Mouse (Mus musculus): ENCODE results near the gene Eva1a.

DNA sequence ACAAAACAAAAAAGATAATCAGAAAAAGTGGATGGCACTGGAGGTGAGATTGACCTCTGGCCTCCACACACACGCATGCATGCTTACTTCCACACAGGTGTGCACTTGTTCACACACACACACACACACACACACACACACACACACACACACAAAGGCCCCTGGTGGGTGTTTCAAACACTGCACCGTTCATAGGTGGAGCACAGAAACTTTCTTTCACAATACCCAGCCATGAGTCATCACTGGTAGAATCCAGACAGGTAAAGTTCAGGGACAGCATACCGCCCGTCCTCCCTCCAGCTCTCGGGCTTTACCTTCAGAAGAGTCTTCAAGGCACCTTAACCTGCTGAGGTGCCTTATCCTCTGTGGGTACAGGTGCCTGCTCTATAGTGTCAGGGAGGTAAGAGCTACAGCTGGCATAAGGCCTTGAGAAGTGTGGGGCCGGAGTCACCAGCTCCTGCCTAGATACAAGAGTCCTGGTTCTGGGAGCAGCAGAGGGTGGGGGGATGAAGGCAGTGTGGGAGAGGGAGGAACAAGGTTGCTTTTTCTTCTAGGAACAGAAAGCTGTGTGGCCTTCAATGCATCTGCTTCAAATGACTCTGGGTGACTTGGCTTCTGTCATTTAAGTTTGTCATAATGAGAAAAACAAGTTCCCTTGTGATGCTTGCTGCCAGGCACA is 11.3 kb downstream of the Eva1a start:
- TF ChIP-seq CTCF (conservative IDR thresholded peaks at IDR 0.05; ENCODE audit: insufficient read depth, insufficient read length, low read depth, low read length): 0 out of 2 replicates have a peak, but pooled peaks have one; percentile 12
- no peak for TF ChIP-seq POLR2A (IDR thresholded peaks at IDR 0.05; ENCODE audit: low read depth, low read length)
